ENCODE assay signal across 8 mouse cellular contexts in the genomic region with DNA sequence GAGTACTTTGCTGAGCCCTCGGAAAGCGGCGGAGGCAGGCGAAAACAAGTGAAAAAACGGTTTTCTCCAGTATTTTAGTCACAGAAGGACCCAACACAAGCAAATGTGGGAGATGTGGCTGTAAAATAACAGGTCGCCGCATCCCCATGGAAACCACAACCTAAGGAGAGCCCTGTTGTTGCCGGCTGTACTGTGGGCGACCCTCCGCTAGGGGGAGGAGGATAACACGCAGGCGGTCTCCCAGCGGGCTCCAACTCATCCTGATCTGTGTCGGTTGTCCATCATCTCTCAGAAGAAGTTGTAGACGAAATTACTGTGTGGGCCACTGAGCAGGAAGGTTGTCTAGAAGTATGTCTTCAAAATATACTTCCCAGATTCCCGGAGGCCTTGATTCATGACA. TPM values are rescaled to one million over a fixed set of nuclear protein-coding genes. Genes with fewer than 3 reads are reported as not detected.
A peak's percentile ranks its signal among the peaks of the same experiment; 100 is the strongest.
DNase-seq lines count a peak whose midpoint lies in the region; ATAC-seq and TF ChIP-seq lines count a peak whose summit lies in the region.

No protein-coding gene starts in this region.

- H3K27me3 ChIP-seq in forebrain, embryonic 15.5 days, result no peaks in the 10 kb centered on the region
- H3K27me3 ChIP-seq in lung, embryonic 14.5 days (ENCODE audit: insufficient read depth, low read length), result no peaks in the 10 kb centered on the region

- no peaks in the 10 kb centered on the region for H3K36me3 ChIP-seq in forebrain, embryonic 15.5 days
- no peaks in the 10 kb centered on the region for H3K36me3 ChIP-seq in lung, embryonic 14.5 days (ENCODE audit: insufficient read depth)

- no peak overlapping the region for H3K4me2 ChIP-seq in forebrain, embryonic 15.5 days (replicated peaks)
- no peak overlapping the region for H3K4me2 ChIP-seq in lung, embryonic 14.5 days

- intact Hi-C loops in heart, postnatal 14 days (cut with DNase I), result loop anchor here (1.0 to 5.0 kb wide), 4 partner anchors 45 to 362 kb away; a partner anchor contains a TSS

- DNase-seq in CD4-positive helper T cell, adult 2 months (ENCODE audit: low read depth, low spot score), result peak; percentile 70
- peak; percentile 78 for DNase-seq in brain, adult 2 months (ENCODE audit: low read depth, low spot score)
- peak; percentile 83 to 87 for DNase-seq in heart, postnatal 14 days
- DNase-seq in layer of hippocampus, adult 11-12 months (ENCODE audit: low spot score), result peak; percentile 72
- DNase-seq in lung, embryonic 14.5 days, result peak; percentile 90
- peak; percentile 88 for DNase-seq in testis, postnatal 10 days (ENCODE audit: low spot score)

- WGBS in forebrain, embryonic 15.5 days, result 11% methylated on average over 16 of the region's 16 CpGs
- 10% methylated on average over 16 of the region's 16 CpGs for WGBS in lung, embryonic 14.5 days

- peak; percentile 95 for TF ChIP-seq CTCF in lung, embryonic 14.5 days (IDR thresholded peaks at IDR 0.05; ENCODE audit: low read depth)

- H3K4me1 ChIP-seq in forebrain, embryonic 15.5 days, result peaks cover 8% of the 10 kb centered on the region; the same call in 1 of the 2 replicates
- no peaks in the 10 kb centered on the region for H3K4me1 ChIP-seq in lung, embryonic 14.5 days (ENCODE audit: insufficient read depth)

- no peaks in the 10 kb centered on the region for H3K9me3 ChIP-seq in forebrain, embryonic 15.5 days
- no peaks in the 10 kb centered on the region for H3K9me3 ChIP-seq in lung, embryonic 14.5 days (ENCODE audit: low read depth, low read length)

- H3K4me3 ChIP-seq in forebrain, embryonic 15.5 days, result no peak overlapping the region
- no peak overlapping the region for H3K4me3 ChIP-seq in lung, embryonic 14.5 days (ENCODE audit: low read depth, low read length)

- no peak overlapping the region for H3K27ac ChIP-seq in forebrain, embryonic 15.5 days (replicated peaks)
- H3K27ac ChIP-seq in lung, embryonic 14.5 days (ENCODE audit: low read depth), result no peak overlapping the region

- peak; percentile 77 for ATAC-seq in forebrain, embryonic 15.5 days (replicated peaks)
- ATAC-seq in lung, embryonic 14.5 days (ENCODE audit: insufficient read depth), result peak; percentile 74
- peak; percentile 70 for ATAC-seq in neutrophil, adult 5-6 weeks (ENCODE audit: extremely low read depth, insufficient number of reproducible peaks, low FRiP score, poor library complexity, severe bottlenecking)

- no peak overlapping the region for H3K9ac ChIP-seq in forebrain, embryonic 15.5 days (replicated peaks)
- no peak overlapping the region for H3K9ac ChIP-seq in lung, embryonic 14.5 days

RNA-seq across cellular contexts. Expression of a gene that starts 45.4 kb away (rescaled TPM):
- polyA plus RNA-seq in forebrain, embryonic 15.5 days (2015; fragmentation: Nextera tagmentation; extraction: Ambion mirVana), result 22.2 and 29.9 TPM in 2 replicates
- total RNA-seq in heart, postnatal 14 days (2021), result 10 to 100 TPM; 89.0 to 89.7 TPM
- 111 and 117 TPM in 2 replicates for polyA plus RNA-seq in lung, embryonic 14.5 days (2014; fragmentation: Nextera tagmentation; extraction: Ambion mirVana)
- total RNA-seq in neutrophil, adult 5-6 weeks (2017), result 0.25 TPM in 1 of 2 replicates, not detected in the other

Comparison
In these comparisons a context has a peak if more than half of its experiments do, and no peak if none do; other contexts are left out.
1. RNA of a gene that starts 45.4 kb away (total RNA-seq): 89.0 to 89.7 TPM in heart, postnatal 14 days; 0.25 TPM in neutrophil, adult 5-6 weeks; every median in the first group is over 10 times any median in the second.
2. Peak in every context shown above with its lines, with median percentiles within 50 percentile points of each other: DNase-seq and ATAC-seq.